Mouse (Mus musculus) lung, postnatal 36 days (tissue): Measurements from ENCODE around the gene Jph4.

Experiments used
- DNase-seq: peaks from one replicate; pipeline ENCODE4 v3.0.0; 2022; ENCODE audit warnings: mixed read lengths

Gene Jph4

DNA sequence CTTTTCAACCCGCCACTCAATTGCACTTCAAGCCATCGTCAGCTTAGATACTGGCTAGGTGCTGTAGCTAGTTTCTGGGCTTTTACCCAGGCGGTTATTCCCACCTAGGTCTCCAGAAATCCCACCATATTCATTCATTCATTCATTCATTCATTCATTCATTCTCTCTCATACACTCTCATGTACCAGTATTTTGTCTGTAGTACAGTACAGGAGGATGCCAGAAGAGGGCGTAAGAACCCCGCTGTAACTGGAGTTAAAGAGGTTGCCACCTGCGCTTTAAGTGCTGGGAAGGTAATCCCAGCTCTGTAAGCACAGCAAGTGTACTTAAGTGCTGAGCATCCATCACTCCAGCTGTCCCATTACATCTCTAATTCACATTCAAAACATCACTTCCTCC is 22.8 kb downstream of the Jph4 start:
- peak; percentile 31 for DNase-seq

DNA sequence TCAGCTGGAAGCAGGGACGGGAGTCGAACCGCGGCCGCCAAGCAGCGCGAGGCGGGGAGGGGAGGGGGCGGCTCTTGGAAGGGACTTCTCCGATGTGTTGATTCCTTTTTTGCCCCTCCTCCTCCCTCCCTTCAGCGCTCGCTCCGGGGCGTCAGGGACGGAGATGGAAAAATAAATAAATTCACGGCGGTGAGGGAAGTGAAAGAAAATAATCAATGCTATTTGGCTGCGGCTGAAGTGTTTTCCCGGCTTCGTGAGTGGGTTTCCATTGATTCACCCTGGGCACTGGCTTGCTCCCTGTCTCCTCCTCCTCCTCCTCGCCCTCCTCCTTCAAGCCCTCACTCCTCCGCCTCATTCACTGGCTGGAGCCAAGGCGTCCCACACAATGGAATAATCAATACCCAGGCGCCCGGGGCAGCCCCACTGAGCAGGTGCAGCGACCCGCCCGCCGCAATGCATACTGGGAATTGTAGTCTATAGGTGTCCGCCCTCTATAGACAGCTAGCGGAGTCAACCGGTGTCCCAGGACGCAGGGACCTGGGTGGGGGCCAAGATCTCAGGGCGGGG is 24.6 kb downstream of the Jph4 start, which contains the start of gene Zfhx2:
Gene Zfhx2 (minus strand): TSS at position 314 of the 567 bp plus-strand sequence.
- peak; percentile 97 for DNase-seq

DNA sequence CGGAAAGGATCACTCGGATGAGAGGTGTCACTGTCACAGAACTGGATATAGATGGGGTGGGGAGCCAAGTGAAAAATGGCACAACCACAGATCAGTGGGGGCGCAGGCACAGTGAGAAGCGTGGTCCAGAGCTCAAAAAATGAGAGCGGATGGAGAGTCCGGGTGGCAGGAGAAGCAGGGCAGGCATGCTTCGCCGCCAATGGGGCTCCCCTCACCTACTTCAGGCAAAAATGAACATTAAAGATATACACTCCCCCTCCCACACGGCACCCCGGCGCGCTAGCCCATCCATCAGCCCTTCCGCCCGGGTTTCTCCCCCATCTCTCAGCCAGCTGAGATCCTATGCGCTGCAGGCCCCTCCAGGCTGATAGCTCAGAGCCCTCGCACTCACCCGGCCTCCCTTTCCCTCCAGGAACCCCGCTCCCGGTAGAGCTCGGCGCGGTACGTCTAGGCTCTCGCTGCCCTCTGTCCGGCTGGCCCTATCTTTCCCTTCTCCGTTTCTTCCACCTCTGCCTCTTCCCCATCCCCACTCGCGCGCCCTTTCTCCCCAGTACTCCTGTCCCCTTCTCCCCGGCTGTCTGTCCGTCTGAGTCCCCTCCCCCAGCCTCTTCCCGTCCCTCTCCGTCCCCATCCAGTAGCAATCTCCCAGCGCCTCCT is 25.4 kb downstream of the Jph4 start:
- DNase-seq = no peak

DNA sequence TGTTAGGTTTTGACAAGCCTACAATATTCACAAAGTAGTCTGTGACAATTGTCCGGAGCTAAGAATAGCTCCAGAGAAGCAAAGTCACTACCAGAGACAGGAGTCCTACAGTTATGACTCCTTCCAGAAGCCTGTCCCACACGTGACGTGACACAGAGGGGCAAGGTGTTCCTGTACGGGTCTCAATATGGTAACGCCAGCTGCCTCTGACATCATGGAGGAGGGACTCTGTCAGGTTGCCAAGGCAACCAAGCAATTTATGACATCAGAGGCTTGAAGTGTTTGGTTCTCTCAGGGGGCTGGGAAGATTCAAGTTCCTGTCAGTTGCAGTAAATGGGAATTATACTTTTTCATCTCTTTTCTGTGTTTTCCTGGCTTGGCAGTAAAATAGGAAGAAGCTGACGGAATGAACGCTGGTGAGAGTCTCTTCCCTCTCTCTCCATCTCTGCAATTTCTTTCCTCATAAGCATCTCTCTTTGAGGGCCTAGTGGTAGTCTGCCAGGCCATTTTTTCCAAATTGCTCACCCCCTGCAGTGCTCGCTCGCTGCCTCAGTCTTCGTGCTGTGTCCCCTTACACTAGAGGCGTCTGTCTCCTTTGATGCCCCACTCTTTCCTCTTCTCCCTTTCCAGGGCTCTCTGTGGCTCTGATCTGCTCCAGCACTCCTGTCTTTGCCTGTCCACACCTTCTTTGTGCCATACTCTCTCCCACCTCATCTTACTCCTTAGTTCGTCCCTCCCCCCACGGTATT is 27.4 kb downstream of the Jph4 start:
- no peak for DNase-seq

DNA sequence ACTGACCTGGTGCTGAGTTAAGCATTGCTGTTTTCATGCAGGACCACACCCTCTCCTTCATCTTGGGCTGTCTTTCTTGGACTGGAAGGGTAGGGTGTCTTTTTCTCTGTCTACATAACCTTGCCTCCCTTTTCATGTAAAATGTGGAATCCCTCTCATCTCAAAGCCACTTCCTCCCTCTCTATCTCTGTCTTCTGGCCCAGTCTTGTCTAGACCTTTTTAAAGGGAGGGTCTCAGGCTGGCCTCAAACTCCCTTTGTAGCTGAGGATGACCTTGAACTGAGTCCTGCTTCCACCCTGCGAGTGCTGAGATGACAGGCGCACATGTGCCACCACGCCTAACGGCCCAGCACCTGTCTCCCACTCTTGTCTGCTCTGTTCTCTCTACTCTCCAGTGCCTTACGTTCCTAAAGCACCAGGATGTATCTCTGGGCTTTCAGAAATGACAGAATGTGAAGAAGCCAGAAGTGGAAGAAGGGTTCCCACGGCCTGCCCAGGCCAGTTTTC is 30.7 kb downstream of the Jph4 start:
- DNase-seq = no peak

DNA sequence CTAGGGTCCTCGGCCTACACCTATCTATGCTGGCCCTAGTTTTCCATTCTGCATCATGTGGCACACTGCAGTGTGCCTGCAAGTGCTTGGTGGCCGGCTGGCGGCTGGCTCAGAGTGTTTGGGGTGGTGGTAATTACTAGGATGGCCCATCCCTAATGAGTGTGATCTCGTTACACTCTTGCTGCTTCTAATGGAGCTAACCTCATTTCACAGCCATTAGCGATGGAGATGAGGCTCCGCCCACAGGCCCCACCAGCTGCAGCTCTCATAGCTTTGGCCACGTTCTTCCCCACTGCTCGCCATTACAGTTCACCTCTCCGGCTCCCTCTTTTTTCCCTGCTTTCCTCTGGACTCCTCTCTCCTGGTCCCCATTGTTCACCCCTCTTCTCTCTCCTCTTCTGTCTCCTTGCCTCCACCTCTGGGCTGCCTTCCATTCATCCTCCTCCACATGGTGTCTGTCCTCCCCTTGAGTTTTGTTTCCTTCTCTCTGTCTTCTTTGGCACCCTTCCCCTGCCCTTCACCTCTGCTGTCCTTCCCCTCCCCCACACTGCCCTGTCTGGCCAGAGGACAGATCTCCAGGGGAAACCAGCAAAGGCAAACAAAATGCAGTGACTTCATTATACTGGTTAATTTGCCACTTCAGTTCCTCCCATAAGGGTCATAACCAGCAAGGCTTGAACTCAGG is 31.3 kb downstream of the Jph4 start:
- DNase-seq = no peak

DNA sequence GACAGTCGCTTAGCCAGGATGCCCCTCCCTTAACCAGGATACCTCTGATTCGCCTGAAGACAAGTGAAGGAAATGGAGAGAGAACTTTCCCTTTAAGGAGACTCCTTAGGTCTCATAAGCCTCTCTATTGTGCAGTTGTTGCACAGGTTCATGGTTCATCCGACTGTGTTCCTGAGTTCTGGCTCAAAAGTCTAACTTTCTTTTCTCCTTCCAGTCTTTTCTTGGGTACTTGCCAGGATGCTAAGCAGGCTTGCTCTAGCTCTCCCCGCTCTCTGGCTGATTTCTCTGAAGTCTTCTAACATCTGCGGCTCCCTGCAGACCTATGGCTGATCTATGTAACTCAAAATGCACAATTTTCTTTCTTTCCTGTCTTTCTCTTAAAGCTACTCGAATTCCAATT is 33.3 kb downstream of the Jph4 start:
- no peak for DNase-seq

DNA sequence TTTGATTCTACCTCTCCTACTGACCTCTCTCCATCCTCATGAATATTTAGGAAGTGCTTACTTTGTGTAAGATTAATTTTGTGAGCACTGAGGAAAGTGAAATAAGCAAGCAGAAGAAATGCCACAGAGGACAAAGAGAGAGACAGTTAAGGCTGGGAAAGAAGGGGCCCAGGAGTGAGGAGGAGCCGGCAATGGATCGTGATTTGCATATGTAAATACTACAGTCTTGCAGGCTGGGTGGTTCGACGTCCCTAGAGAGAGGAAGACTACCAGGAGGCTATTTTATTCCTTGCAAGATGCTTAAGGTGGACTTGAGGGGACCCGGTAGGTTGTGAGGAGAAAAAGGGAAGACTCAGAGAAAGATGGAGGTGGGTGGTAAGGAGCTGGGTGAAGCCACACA is 35.6 kb downstream of the Jph4 start:
- DNase-seq = no peak

DNA sequence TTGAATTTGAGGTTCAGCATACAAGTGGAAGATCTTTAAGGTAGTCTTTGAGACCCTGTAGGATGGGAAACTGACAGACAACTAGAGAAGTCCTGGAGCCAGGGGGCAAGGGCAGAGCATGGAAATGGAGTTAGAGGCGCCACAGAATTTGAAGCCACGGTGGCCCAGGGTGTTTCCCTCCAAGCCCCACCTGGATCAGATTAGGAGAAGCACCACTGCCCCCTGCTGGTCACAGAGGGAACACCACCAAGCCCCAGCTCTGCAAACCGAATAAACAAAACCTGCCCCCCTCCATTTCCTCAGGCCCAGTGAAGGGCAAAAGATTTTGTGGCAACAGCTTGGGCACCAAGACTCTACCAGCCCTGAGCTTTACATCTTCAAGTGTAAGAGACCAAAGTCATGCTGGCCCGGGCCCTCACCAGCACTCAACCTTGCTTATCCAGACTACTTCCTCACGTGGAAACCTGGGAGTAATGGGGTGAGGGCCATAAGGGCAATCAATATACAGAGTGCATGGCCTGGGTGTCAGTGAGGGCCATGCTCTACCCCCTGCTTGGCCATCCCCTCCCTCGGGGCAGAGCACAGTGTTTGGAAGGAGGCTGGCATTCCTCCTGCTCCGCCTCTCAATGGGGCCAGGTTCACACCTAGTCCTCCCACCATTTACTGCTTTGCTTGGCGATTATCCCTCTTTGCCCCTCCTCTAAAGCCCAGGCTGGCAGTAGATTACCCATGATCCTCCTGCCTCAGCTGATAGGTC is 37.3 kb downstream of the Jph4 start:
- DNase-seq = peak; percentile 73

DNA sequence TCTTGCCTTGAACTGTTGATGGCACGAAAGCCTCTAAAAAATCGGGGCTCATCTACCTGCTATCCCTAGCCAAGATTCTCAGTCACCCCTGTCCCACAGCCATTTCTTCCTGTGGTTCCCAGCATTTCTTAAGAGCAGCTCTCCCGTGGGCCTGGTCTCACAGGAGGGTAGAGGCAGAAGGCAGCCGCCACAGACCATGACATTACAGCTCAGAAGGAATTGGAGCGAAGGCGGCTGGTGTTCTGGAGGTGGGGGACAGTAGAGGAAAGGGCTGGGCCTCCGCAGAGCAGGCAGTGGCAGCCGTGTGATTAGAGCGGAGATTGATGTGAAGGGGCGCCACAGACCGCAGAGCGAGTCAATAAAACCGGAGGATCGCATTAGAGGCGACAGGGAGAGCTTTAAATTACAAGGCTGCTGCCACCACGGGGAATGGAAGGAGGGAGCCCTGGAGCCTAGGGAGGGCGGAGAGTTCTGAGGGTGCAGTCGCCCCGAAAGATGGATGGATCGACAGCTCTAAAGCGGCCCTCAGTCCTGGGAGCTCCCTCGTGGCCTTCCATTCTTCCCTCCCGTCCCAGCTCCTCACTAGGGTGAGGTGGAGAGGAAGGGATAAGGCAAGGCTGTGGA is 38.3 kb downstream of the Jph4 start:
- DNase-seq = no peak

DNA sequence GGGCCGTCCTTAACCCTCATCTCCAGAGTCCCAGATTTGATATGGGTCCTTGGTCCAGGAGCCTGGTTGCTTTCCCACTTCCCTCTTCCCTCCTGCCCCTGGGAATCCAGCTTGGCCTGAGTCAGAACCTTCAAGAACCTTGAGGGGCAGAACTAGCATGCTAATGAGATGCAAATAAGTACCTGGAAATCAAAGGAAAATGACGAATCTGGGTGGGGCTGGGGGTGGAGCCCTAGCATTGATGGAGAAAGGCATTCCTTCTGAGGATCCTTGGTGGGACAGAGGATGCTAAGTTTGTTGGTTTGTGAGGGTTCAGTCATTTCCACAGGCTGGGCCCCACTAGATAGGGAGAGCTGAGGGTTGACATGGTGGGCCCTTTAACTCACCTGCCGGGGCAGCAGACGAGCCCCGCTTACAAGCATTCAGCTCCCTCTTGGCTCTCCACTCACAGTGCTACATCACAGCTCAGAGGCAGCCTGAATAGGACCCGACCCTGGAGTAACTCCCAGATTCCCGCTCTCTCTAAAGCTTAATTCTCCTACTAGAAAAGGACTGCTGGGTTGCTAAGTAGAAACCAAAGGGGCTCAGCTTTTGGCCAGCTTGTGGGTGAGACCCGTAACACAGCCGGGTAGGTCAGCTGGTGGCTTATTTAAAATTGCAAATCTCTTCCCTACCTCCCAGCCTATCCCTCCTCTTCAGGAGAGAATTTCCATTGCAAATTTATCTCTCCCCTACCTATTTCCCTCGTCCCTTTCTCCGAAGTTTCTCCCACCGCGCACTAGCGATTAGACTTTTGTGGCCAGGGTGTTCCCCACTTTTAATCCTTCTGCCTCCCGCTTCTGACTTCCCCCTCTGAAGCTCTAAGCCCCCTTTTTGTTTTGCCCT is 39.0 kb downstream of the Jph4 start:
- no peak for DNase-seq

DNA sequence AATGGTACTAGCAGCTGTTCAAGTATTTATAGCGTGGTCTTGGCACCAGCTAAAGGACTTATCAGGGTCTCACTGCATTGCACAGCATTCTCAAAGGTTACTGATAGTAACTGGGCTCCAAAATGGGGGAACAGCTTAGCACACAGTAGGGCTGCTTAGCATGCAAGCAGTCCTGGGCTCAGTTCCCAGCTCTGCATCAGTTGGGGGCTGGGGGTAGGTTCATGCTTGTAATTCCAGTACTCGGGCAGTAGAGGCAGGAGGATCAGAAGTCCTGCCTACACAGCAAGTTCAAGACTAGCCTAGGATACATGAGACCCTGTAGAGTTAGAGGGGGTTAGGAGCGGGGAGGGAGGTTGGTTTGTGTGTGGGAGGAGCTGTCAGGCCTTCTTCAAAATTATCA is 39.8 kb downstream of the Jph4 start:
- DNase-seq = no peak

DNA sequence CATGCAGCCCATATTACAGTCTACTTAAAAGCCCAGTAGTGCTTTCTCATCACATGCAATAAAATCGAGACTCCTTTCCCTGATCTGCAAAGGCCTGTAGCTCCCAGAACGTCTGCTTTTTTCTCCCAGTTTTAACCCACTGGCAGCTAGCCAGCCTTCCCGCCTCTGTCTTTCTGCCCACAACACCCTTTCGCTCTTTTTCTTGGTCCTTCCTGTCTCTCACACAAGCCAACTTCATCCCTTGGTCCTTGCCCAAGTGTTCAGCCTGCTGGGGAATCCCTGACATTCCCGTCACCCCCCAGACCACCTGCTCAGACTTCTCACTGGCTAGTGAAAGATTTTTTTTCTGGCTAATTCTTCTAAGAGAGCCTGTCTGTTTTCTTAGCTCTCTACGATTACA is 40.5 kb downstream of the Jph4 start:
- DNase-seq = no peak

DNA sequence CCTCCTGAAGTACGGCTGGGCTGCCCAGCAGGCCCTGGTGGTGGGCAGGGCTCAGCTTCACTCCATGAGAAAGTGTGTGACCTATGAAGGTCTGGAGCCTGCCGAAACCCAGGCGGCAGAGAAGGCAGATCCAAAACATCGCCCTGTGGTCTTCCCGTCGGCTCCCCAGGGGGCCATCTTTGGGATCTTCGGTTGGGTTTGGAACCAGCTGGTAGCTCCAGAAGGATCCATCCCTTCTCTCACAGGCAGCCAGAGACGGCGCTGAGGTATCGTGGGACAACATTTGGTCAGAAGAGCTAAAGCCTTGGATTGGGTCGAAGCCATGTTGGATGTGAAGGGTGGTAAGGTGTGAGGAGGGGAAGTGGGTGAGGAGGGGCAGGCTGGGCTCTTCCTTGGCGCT is 42.3 kb downstream of the Jph4 start:
- DNase-seq = no peak

DNA sequence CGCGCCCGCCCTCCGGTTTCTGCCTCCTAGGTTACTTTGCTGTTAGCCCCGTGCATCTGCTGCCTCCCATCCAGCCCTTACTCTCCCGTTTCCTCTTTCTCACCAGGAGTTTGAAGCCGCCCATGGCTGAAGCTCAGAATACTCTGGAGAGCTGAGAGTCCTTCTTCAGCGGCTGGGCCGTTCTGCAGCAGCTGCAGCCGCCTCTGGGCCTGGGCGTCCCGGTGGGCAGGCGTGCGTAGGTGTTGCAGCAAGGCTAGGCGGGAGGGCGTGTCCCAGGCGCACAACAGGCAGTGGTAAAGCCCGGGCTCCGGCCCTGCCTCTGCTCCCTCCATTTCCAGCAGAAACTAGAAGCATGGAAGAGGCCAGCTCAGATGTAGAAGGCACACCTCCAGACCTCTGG is 45.0 kb downstream of the Jph4 start:
- no peak for DNase-seq

DNA sequence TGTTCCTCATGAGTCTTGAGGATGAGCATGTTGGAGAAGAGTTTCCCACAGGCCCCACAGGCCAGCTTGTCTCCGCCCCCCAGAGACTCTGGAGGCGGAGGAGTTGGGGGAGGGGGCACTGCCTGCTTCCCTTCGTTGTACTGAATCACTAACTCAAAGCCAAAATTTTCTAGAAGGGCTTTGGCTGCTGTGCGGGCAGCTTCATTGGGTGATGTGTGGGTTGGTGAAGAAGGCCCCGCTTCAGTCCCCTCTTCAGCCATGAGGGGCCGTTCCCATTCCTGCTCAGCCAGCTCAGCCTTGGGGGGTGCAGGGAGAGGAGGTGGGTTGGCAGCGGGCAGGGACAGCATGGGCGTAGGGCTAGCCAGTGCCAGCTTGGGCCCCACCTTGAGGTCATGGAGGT is 50.7 kb downstream of the Jph4 start:
- no peak for DNase-seq

DNA sequence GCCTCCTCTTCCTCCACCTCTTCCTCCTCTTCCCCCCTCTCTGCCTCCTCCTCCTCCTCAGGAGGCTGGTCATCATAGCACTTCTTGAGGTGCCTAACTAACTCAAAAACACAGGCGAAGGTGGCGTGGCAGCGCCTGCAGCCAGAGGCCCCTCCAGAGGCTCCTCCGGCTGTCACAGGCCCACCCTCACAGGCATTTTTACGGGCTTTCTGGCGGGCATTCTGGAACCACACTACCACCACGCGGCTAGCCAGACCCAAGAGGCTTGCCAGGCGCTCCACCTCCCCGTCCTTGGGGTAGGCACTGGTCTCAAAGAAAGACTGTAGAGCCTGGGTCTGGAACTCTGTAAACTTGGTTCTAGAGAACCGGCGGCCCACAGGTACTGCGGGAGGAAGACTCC is 51.3 kb downstream of the Jph4 start:
- DNase-seq = no peak

DNA sequence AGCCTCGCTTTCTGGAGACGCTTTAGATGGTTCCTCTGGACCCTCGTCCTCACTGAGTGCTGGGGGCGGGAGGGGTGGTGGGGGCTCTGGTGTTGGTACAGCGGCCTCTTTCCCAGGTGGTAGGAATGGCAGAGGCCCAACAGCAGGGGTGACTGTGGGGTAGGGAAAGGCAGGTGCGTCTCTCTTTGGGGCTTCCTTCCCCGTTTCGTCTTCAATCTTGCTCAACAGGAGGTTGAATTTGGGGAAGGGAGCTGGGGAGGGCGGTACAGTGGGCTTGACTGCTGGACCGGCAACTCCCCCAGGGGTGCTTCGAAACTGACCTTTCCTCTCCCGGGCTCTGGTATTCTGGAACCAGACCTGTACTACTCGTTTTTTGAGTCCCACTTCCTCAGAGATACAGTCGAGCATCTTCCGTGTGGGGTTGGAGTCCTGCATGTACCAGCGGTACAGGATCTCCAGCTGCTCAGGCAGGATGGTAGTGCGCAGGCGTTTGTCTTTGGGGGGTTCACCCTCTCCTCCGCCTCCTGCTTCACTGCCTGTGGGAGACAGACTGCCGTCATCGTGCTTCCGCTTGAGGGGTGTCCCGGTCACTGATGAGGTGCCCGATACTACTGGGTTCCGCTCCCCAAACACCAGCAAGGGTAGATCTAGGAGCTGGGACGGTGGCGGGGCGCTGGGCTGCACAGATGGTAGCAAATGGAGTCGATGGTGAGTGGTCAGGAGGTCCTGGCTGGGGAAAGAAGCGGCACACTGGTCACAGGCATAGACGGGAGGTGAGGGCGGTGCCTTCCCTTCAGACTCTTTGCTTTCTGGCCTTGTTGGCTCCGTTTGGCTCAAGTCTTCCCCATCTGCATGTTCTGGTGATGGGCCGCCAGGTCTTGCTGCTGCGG is 52.0 kb downstream of the Jph4 start:
- DNase-seq = no peak

DNA sequence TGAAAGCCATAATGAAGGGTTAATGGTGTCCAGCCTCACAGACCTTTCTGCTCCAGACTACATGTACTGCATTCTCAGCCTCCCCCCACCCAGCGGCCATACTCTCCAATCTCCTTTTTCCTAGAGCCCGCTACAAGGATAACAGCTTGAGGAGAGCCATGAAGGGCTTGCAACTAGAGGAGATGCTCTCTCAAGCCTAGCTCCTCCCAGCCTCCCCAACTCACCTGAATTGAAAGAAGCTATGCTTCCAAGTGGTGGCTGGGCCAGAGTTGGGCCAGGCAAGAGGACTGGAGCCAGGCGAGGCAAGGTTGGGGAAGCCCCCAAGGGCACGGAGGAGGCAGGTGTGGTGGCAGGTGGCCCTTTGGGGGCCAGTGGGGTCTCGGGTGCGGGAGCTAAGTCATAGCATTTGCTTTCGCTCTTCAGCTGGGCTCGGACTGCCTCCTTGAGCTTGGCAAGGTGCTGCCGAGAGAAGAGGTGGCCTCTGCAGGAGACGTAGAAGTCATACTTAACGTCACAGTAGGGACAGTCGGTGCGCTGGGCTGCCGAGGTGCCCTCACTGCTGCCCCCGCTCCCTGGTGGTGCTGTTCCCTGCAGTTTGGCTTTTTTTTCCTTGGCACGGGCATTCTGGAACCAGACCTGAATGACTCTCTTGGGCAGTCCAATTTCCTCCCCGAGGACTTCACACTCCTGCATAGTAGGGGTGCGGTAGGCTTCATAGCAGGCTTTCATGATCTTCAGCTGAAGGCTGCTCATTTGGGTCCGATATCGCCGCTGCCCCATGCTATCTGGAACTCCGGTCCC is 53.0 kb downstream of the Jph4 start:
- no peak for DNase-seq
